Mouse (Mus musculus) limb, embryonic 14.5 days (tissue): ENCODE results near the gene Slc6a18. TPM values are rescaled to one million over a fixed set of nuclear protein-coding genes. Genes with fewer than 3 reads are reported as not detected.

Experiments used
- ATAC-seq: fragments of 200-750 bp; cut with Nextera tagmentation; 2 replicates; pipeline ENCODE4 v1.8.0; 2017; ENCODE audit warnings: low read depth, moderate number of reproducible peaks, moderate TSS enrichment; ENCODE audit not compliant: low FRiP score
- DNase-seq: peaks from one replicate; pipeline ENCODE4 v3.0.0-alpha.2; 2015; ENCODE audit warnings: low spot score
- H3K27ac ChIP-seq: fragments of 300-500 bp; sonication (generic); replicated peaks from 2 replicates; pipeline ENCODE4 v1.5.1; 2014; ENCODE audit warnings: low read depth, mild to moderate bottlenecking, low read length, moderate library complexity, mixed read lengths
- H3K27me3 ChIP-seq: fragments of 300-500 bp; sonication (generic); 2 replicates; pipeline ENCODE4 v1.6.1; 2014; ENCODE audit warnings: low read length, mixed read lengths; ENCODE audit not compliant: control insufficient read depth, insufficient read depth
- H3K36me3 ChIP-seq: fragments of 300-500 bp; sonication (generic); 2 replicates; pipeline ENCODE4 v1.6.1; 2014; ENCODE audit warnings: mild to moderate bottlenecking, low read length, moderate library complexity, mixed read lengths; ENCODE audit not compliant: control insufficient read depth, insufficient read depth
- H3K4me1 ChIP-seq: fragments of 300-500 bp; sonication (generic); 2 replicates; pipeline ENCODE4 v1.6.1; 2014; ENCODE audit warnings: antibody characterized with exemption, low read length, mixed read lengths; ENCODE audit not compliant: control insufficient read depth, insufficient read depth
- H3K4me2 ChIP-seq: fragments of 300-500 bp; sonication (generic); replicated peaks from 2 replicates; pipeline ENCODE4 v1.6.1; 2014; ENCODE audit warnings: low read depth, mild to moderate bottlenecking, low read length, moderate library complexity; ENCODE audit not compliant: severe bottlenecking
- H3K4me3 ChIP-seq: fragments of 300-500 bp; sonication (generic); replicated peaks from 2 replicates; pipeline ENCODE4 v1.5.1; 2014; ENCODE audit warnings: low read length
- H3K9ac ChIP-seq: fragments of 300-500 bp; sonication (generic); 2 replicates; pipeline ENCODE4 v1.6.1; 2014; ENCODE audit warnings: mild to moderate bottlenecking, low read depth, low read length, moderate library complexity; ENCODE audit not compliant: severe bottlenecking
- H3K9me3 ChIP-seq: fragments of 300-500 bp; sonication (generic); 2 replicates; pipeline ENCODE4 v1.6.1; 2016; ENCODE audit warnings: low read length; ENCODE audit not compliant: control insufficient read depth
- POLR2A ChIP-seq: fragments of 200-500 bp; IDR thresholded peaks from 2 replicates; pipeline ENCODE4 v1.8.0; 2012; ENCODE audit warnings: inconsistent platforms, mild to moderate bottlenecking, moderate library complexity, borderline replicate concordance; ENCODE audit not compliant: insufficient read depth, insufficient read length; ENCODE audit errors: extremely low read depth
- WGBS: fragments of 180-500 bp; shearing (Covaris S2); extraction: QIAGEN DNeasy Blood & Tissue Kit; methylation state at CpG from one replicate; pipeline ENCODE4 v1.1.7; 2014; 5-methylcytosine and 5-hydroxymethylcytosine counted together
- polyA plus RNA-seq, 2 experiments: library from polyadenylated mRNA; depleted of rRNA in 1 of 2; stranded (reverse) in 1 of 2; unstranded in 1 of 2; fragments of >200 nt; fragmentation: Nextera tagmentation in 1 of 2; extraction: Ambion mirVana in 1 of 2; gene quantifications; 2 replicates each; pipeline versions ENCODE4 v1.2.1 to v1.2.3; 2012 to 2014

Slc6a18 gene
- polyA plus RNA-seq, 2 experiments, result 0.14 TPM; not detected in 1

DNA sequence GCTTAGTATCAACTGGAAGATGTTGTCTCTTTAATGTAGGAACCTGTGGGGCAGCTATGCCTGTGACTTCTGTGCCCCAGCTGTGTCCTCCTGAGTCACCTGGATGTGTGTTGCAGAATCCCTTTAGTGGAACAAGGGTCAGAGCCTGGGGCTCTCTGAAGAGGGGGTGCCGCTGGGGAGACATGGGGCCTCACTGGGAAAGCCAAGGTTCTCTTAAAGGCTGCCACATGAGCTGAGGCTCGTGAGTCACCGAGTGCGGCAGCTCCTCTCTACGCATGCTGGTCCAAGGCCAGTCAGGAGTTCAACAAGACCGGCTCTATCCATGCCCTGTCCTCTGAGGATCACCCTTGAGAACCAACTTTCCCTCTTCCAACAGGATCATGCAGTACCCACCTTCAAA lies 21.9 kb upstream of the Slc6a18 start:
- DNase-seq (no peak), ATAC-seq (no peak)
- Histone ChIP-seq H3K36me3 (no peaks in the 10 kb centered on the region), H3K9me3 (no peaks in the 10 kb centered on the region), H3K4me2 (no peak overlapping the region), H3K27ac (no peak overlapping the region), H3K27me3 (no peaks in the 10 kb centered on the region), H3K4me3 (no peak overlapping the region), H3K9ac (no peak overlapping the region), H3K4me1 (no peaks in the 10 kb centered on the region)
- TF ChIP-seq POLR2A, result no peak
- WGBS, result 89% methylated on average over 6 of the region's 6 CpGs

- no peaks in the 10 kb centered on the region for H3K4me1 ChIP-seq
- 84% methylated on average over 3 of the region's 3 CpGs for WGBS
- no peaks in the 10 kb centered on the region for H3K36me3 ChIP-seq
- TF ChIP-seq POLR2A, result no peak
- no peaks in the 10 kb centered on the region for H3K9me3 ChIP-seq
- H3K4me2 ChIP-seq, result no peak overlapping the region
- H3K27ac ChIP-seq, result no peak overlapping the region
- no peak for ATAC-seq
- no peak overlapping the region for H3K4me3 ChIP-seq
- H3K27me3 ChIP-seq, result no peaks in the 10 kb centered on the region
- DNase-seq, result no peak
- H3K9ac ChIP-seq, result no peak overlapping the region
Observed at GRCm38 (mm10) chr13:73696529-73696928, 18.7 kb upstream of the Slc6a18 start.

DNA sequence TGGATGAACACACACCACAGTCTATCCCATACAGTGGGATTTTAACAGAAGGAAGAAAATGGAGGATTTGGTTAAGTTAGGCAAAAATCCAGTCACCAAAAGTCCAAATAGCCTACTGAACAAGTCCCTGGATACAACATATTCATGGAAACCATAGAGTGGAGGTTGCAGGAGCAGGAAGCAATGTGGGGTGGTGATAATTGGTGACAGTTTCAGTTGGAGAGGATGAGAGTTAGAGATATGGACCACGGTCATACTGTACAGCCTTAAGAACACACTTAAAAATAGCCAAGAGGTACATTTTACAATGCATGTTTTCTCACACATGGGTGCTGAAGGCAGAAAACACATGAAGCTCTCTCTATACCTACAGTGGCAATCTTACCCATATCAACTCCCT lies 17.1 kb upstream of the Slc6a18 start:
- 92% methylated on average over 1 of the region's 1 CpGs for WGBS
- Histone ChIP-seq H3K27ac (no peak overlapping the region), H3K4me1 (no peaks in the 10 kb centered on the region), H3K4me3 (no peak overlapping the region), H3K27me3 (no peaks in the 10 kb centered on the region), H3K36me3 (no peaks in the 10 kb centered on the region), H3K4me2 (no peak overlapping the region), H3K9ac (no peak overlapping the region), H3K9me3 (no peaks in the 10 kb centered on the region)
- no peak for TF ChIP-seq POLR2A
- ATAC-seq (no peak), DNase-seq (no peak)

GRCm38 (mm10) chr13:73693333-73693732 lies 15.5 kb upstream of the Slc6a18 start:
- 79% methylated on average over 2 of the region's 2 CpGs for WGBS
- ATAC-seq, result no peak

DNA sequence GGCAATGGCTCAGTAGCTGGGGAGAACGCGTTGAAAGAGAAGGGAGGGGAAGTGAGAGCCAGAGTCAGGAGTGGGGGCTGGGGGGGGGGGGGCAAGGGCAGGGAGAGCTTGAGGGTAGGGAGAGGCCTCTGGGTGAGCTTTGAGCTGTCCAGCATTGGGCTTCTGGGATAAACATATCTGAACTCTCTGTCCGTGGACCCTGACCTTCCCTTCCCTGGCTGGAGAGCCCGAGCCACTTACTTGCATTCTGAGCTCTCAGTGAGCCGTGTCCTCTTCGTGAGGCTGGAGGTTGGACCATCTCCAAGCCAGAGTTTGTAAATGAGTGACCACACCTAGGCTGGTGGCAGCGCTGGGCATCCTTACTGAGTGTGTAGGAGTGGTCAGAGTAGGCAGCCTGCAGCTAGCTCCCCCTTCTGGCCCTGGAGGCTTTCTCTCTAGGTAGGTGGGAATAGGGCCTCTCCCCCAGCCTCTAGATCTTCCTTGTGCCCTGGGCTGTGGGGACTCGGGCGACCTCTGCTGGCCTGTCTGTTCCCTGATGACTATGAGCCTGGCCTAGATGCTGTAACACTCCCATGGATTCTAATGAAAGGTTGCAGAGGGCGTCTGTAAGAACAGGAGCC lies 14.5 kb upstream of the Slc6a18 start:
- no peak for TF ChIP-seq POLR2A
- no peak overlapping the region for H3K4me3 ChIP-seq
- peak; percentile 35 for DNase-seq
- H3K36me3 ChIP-seq, result no peaks in the 10 kb centered on the region
- 27% methylated on average over 10 of the region's 10 CpGs for WGBS
- H3K4me2 ChIP-seq, result no peak overlapping the region
- no peaks in the 10 kb centered on the region for H3K27me3 ChIP-seq
- 0 out of 2 replicates have a peak, but pooled peaks have one; percentile 68 for ATAC-seq
- H3K9me3 ChIP-seq, result no peaks in the 10 kb centered on the region
- H3K4me1 ChIP-seq, result no peaks in the 10 kb centered on the region
- no peak overlapping the region for H3K27ac ChIP-seq
- no peak overlapping the region for H3K9ac ChIP-seq

More at GRCm38 (mm10) chr13:73693333-73693732, 15.5 kb upstream of the Slc6a18 start:
- no peaks in the 10 kb centered on the region for H3K27me3 ChIP-seq
- H3K4me2 ChIP-seq, result no peak overlapping the region
- no peaks in the 10 kb centered on the region for H3K36me3 ChIP-seq
- no peaks in the 10 kb centered on the region for H3K4me1 ChIP-seq
- no peak for DNase-seq
- H3K9me3 ChIP-seq, result no peaks in the 10 kb centered on the region
- no peak overlapping the region for H3K9ac ChIP-seq
- no peak for TF ChIP-seq POLR2A
- H3K27ac ChIP-seq, result no peak overlapping the region
- H3K4me3 ChIP-seq, result no peak overlapping the region
